Comparison of ENCODE assay signal across 14 mouse cellular contexts in genomic region chr6:88788219-88788618, GRCm38 (mm10). TPM values are rescaled to one million over a fixed set of nuclear protein-coding genes. Genes with fewer than 3 reads are reported as not detected.
DNase-seq lines count a peak whose midpoint lies in the region; ATAC-seq and TF ChIP-seq lines count a peak whose summit lies in the region.
"Had no signal": no experiment of that assay in that cellular context is flagged by ENCODE, and none has a peak within 500 bp of the region (broad histone marks: within the 10 kb centered on the region; RNA-seq: fewer than 3 reads in every experiment).

No protein-coding gene starts in this region.

- TF ChIP-seq EP300 in stomach, postnatal 0 days (optimal IDR thresholded peaks at IDR 0.05) = no peak

- no peaks in the 10 kb centered on the region for H3K36me3 ChIP-seq in midbrain, embryonic 13.5 days
- H3K36me3 ChIP-seq in midbrain, embryonic 11.5 days (ENCODE audit: control insufficient read depth, insufficient read depth, low read length) = no peaks in the 10 kb centered on the region
- H3K36me3 ChIP-seq in forebrain, embryonic 12.5 days (replicated peaks) = no peaks in the 10 kb centered on the region
- H3K36me3 ChIP-seq in hindbrain, embryonic 15.5 days = no peaks in the 10 kb centered on the region
- H3K36me3 ChIP-seq in stomach, postnatal 0 days (ENCODE audit: control insufficient read depth, insufficient read depth, low read length) = no peaks in the 10 kb centered on the region
- H3K36me3 ChIP-seq: embryonic facial prominence, embryonic 12.5 days; heart, embryonic 10.5 days had no signal

- H3K9ac ChIP-seq in midbrain, embryonic 13.5 days (replicated peaks) = no peak overlapping the region; the same call in 1 of the 2 replicates
- H3K9ac ChIP-seq in midbrain, embryonic 11.5 days (ENCODE audit: low read length) = no peak overlapping the region
- no peak overlapping the region for H3K9ac ChIP-seq in forebrain, embryonic 12.5 days
- H3K9ac ChIP-seq in hindbrain, embryonic 15.5 days = no peak overlapping the region
- H3K9ac ChIP-seq in stomach, postnatal 0 days (ENCODE audit: low read length) = no peak overlapping the region
- H3K9ac ChIP-seq: embryonic facial prominence, embryonic 12.5 days had no signal

- WGBS in midbrain, embryonic 13.5 days = 61% methylated on average over 11 of the region's 11 CpGs
- 77% methylated on average over 11 of the region's 11 CpGs for WGBS in midbrain, embryonic 11.5 days
- 71% methylated on average over 11 of the region's 11 CpGs for WGBS in forebrain, embryonic 12.5 days
- 56% methylated on average over 11 of the region's 11 CpGs for WGBS in hindbrain, embryonic 15.5 days
- 57% methylated on average over 11 of the region's 11 CpGs for WGBS in stomach, postnatal 0 days

- ATAC-seq in midbrain, embryonic 13.5 days = peak; percentile 58
- no peak for ATAC-seq in midbrain, embryonic 11.5 days (ENCODE audit: low FRiP score)
- ATAC-seq in forebrain, embryonic 12.5 days (ENCODE audit: low FRiP score) = peak; percentile 59
- peak; percentile 52; the same call in 1 of the 2 replicates for ATAC-seq in hindbrain, embryonic 15.5 days (ENCODE audit: low FRiP score, low read depth)
- ATAC-seq in stomach, postnatal 0 days (ENCODE audit: low FRiP score, low TSS enrichment) = no peak

- H3K4me3 ChIP-seq in midbrain, embryonic 13.5 days (replicated peaks) = no peak overlapping the region
- H3K4me3 ChIP-seq in midbrain, embryonic 11.5 days (ENCODE audit: low read depth, low read length) = no peak overlapping the region
- no peak overlapping the region for H3K4me3 ChIP-seq in forebrain, embryonic 12.5 days (replicated peaks)
- H3K4me3 ChIP-seq in hindbrain, embryonic 15.5 days = no peak overlapping the region
- H3K4me3 ChIP-seq in stomach, postnatal 0 days (ENCODE audit: low read depth, low read length) = no peak overlapping the region
- H3K4me3 ChIP-seq: embryonic facial prominence, embryonic 12.5 days; heart, embryonic 10.5 days; myocyte had no signal

- peak; percentile 29; the same call in 1 of the 2 replicates for TF ChIP-seq CTCF in stomach, postnatal 0 days (IDR thresholded peaks at IDR 0.05; ENCODE audit: low read depth)

- DNase-seq in midbrain, embryonic 11.5 days (ENCODE audit: low spot score, missing footprints) = no peak
- DNase-seq in stomach, postnatal 0 days (ENCODE audit: low spot score) = no peak
- DNase-seq in Muller cell, postnatal 12 days (ENCODE audit: inconsistent ontology term) = no peak
- no peak for DNase-seq in adrenal gland, adult 8-10 months
- DNase-seq: kidney, adult 11 months; lung, postnatal 36 days; right cerebral cortex, adult 18-20 months had no signal

- H3K27me3 ChIP-seq in midbrain, embryonic 13.5 days = no peaks in the 10 kb centered on the region
- no peaks in the 10 kb centered on the region for H3K27me3 ChIP-seq in midbrain, embryonic 11.5 days (ENCODE audit: control insufficient read depth, insufficient read depth, low read length)
- 0 out of 2 replicates have a peak, but pooled peaks cover 3% of the 10 kb centered on the region for H3K27me3 ChIP-seq in forebrain, embryonic 12.5 days
- H3K27me3 ChIP-seq in hindbrain, embryonic 15.5 days = no peaks in the 10 kb centered on the region
- H3K27me3 ChIP-seq in stomach, postnatal 0 days (ENCODE audit: control insufficient read depth, insufficient read depth, low read length) = no peaks in the 10 kb centered on the region
- H3K27me3 ChIP-seq: embryonic facial prominence, embryonic 12.5 days had no signal

- H3K9me3 ChIP-seq in midbrain, embryonic 13.5 days = no peaks in the 10 kb centered on the region
- H3K9me3 ChIP-seq in midbrain, embryonic 11.5 days (ENCODE audit: control insufficient read depth, low read length) = no peaks in the 10 kb centered on the region
- no peaks in the 10 kb centered on the region for H3K9me3 ChIP-seq in forebrain, embryonic 12.5 days
- no peaks in the 10 kb centered on the region for H3K9me3 ChIP-seq in hindbrain, embryonic 15.5 days
- H3K9me3 ChIP-seq in stomach, postnatal 0 days (ENCODE audit: control insufficient read depth, low read length) = no peaks in the 10 kb centered on the region
- H3K9me3 ChIP-seq: embryonic facial prominence, embryonic 12.5 days; heart, embryonic 10.5 days had no signal

- peak overlapping the region; percentile 59 for H3K27ac ChIP-seq in midbrain, embryonic 13.5 days
- no peak overlapping the region for H3K27ac ChIP-seq in midbrain, embryonic 11.5 days (ENCODE audit: low read depth, low read length)
- H3K27ac ChIP-seq in forebrain, embryonic 12.5 days = peak overlapping the region; percentile 61
- peak overlapping the region; percentile 50; the same call in 1 of the 2 replicates for H3K27ac ChIP-seq in hindbrain, embryonic 15.5 days (replicated peaks)
- peak overlapping the region; percentile 96 for H3K27ac ChIP-seq in stomach, postnatal 0 days (replicated peaks)
- H3K27ac ChIP-seq: embryonic facial prominence, embryonic 12.5 days had no signal

- no peak overlapping the region for H3K4me2 ChIP-seq in midbrain, embryonic 13.5 days (replicated peaks)
- H3K4me2 ChIP-seq in midbrain, embryonic 11.5 days = no peak overlapping the region
- H3K4me2 ChIP-seq in forebrain, embryonic 12.5 days = no peak overlapping the region
- no peak overlapping the region for H3K4me2 ChIP-seq in hindbrain, embryonic 15.5 days
- no peak overlapping the region for H3K4me2 ChIP-seq in stomach, postnatal 0 days (replicated peaks; ENCODE audit: low read depth)
- H3K4me2 ChIP-seq: embryonic facial prominence, embryonic 12.5 days; liver, embryonic 11.5 days had no signal

- peaks cover 55% of the 10 kb centered on the region for H3K4me1 ChIP-seq in midbrain, embryonic 13.5 days (replicated peaks)
- no peaks in the 10 kb centered on the region; the same call in 1 of the 2 replicates for H3K4me1 ChIP-seq in midbrain, embryonic 11.5 days (ENCODE audit: control insufficient read depth, insufficient read depth, low read length)
- H3K4me1 ChIP-seq in forebrain, embryonic 12.5 days = peaks cover 45% of the 10 kb centered on the region
- H3K4me1 ChIP-seq in hindbrain, embryonic 15.5 days (replicated peaks) = peaks cover 53% of the 10 kb centered on the region
- H3K4me1 ChIP-seq in stomach, postnatal 0 days (replicated peaks; ENCODE audit: control insufficient read depth, insufficient read depth) = peaks cover 8% of the 10 kb centered on the region

RNA-seq across cellular contexts. Expression of gene Abtb1, which starts 53.6 kb away (rescaled TPM):
- 35.9 and 36.2 TPM in 2 replicates for polyA plus RNA-seq in midbrain, embryonic 13.5 days (2015; fragmentation: Nextera tagmentation; extraction: Ambion mirVana)
- polyA plus RNA-seq in midbrain, embryonic 11.5 days (2014; fragmentation: Nextera tagmentation; extraction: Ambion mirVana) = 15.4 and 17.4 TPM in 2 replicates
- 23.0 and 23.5 TPM in 2 replicates for polyA plus RNA-seq in forebrain, embryonic 12.5 days (2016; fragmentation: Nextera tagmentation; extraction: Ambion mirVana)
- 38.2 and 40.3 TPM in 2 replicates for polyA plus RNA-seq in hindbrain, embryonic 15.5 days (2015; fragmentation: Nextera tagmentation; extraction: Ambion mirVana)
- polyA plus RNA-seq in stomach, postnatal 0 days (2015; fragmentation: Nextera tagmentation; extraction: Ambion mirVana) = 25.1 and 26.1 TPM in 2 replicates
- 10 to 100 TPM; 32.5 to 43.7 (median 39.8) TPM for total RNA-seq in adrenal gland, adult 8-10 months (2022)

Comparison
In these comparisons a context has a peak if more than half of its experiments do, and no peak if none do; other contexts are left out.
1. ATAC-seq: peak in midbrain, embryonic 13.5 days (single experiment), forebrain, embryonic 12.5 days (single experiment) and hindbrain, embryonic 15.5 days (single experiment); none in midbrain, embryonic 11.5 days (single experiment) and stomach, postnatal 0 days (single experiment).